Mouse (Mus musculus) limb, embryonic 11.5 days (tissue): ENCODE data around the gene Clic1. TPM values are rescaled to one million over a fixed set of nuclear protein-coding genes. Genes with fewer than 3 reads are reported as not detected.

Experiments used
- ATAC-seq: fragments of 200-750 bp; cut with Nextera tagmentation; 2 replicates; pipeline ENCODE4 v1.8.0; 2017; ENCODE audit warnings: low read depth; ENCODE audit not compliant: insufficient number of reproducible peaks, low FRiP score, low TSS enrichment
- DNase-seq: peaks from one replicate; pipeline ENCODE4 v3.0.0-alpha.2; 2015; ENCODE audit warnings: low spot score
- H3K27ac ChIP-seq: fragments of 300-500 bp; sonication (generic); replicated peaks from 2 replicates; pipeline ENCODE4 v1.5.1; 2014; ENCODE audit warnings: low read depth, mild to moderate bottlenecking, low read length
- H3K27me3 ChIP-seq: fragments of 300-500 bp; sonication (generic); 2 replicates; pipeline ENCODE4 v1.6.1; 2014; ENCODE audit warnings: mild to moderate bottlenecking, low read length, mixed read lengths; ENCODE audit not compliant: control insufficient read depth, insufficient read depth
- H3K36me3 ChIP-seq: fragments of 300-500 bp; sonication (generic); 2 replicates; pipeline ENCODE4 v1.6.1; 2014; ENCODE audit warnings: mild to moderate bottlenecking, low read length, moderate library complexity, mixed read lengths; ENCODE audit not compliant: control insufficient read depth, insufficient read depth
- H3K4me1 ChIP-seq: fragments of 300-500 bp; sonication (generic); 2 replicates; pipeline ENCODE4 v1.6.1; 2014; ENCODE audit warnings: low read length, mixed read lengths; ENCODE audit not compliant: control insufficient read depth, insufficient read depth
- H3K4me2 ChIP-seq: fragments of 300-500 bp; sonication (generic); 2 replicates; pipeline ENCODE4 v1.6.1; 2014; ENCODE audit warnings: low read depth, mild to moderate bottlenecking, moderate library complexity; ENCODE audit not compliant: severe bottlenecking
- H3K4me3 ChIP-seq: fragments of 300-500 bp; sonication (generic); 2 replicates; pipeline ENCODE4 v1.5.1; 2014; ENCODE audit warnings: low read depth, low read length
- H3K9ac ChIP-seq: fragments of 300-500 bp; sonication (generic); 2 replicates; pipeline ENCODE4 v1.6.1; 2014; ENCODE audit warnings: mild to moderate bottlenecking, low read length
- H3K9me3 ChIP-seq: fragments of 300-500 bp; sonication (generic); 2 replicates; pipeline ENCODE4 v1.6.1; 2016; ENCODE audit warnings: low read length; ENCODE audit not compliant: control insufficient read depth
- WGBS: fragments of 180-500 bp; shearing (Covaris S2); extraction: QIAGEN DNeasy Blood & Tissue Kit; methylation state at CpG from one replicate; pipeline ENCODE4 v1.1.7; 2014; 5-methylcytosine and 5-hydroxymethylcytosine counted together
- polyA plus RNA-seq: library from polyadenylated mRNA; unstranded; fragments of >200 nt; fragmentation: Nextera tagmentation; extraction: Ambion mirVana; gene quantifications from 2 replicates; pipeline ENCODE4 v1.2.1, GENCODE M21; 2014

Clic1 gene
- polyA plus RNA-seq, 1 experiment from 2014 or later, result 52.1 TPM

GRCm38 (mm10) chr17:35104754-35105153 is 55.0 kb downstream of the Clic1 start:
- H3K9ac ChIP-seq, result no peak overlapping the region

GRCm38 (mm10) chr17:35105740-35106389 is 56.1 kb downstream of the Clic1 start:
- Histone ChIP-seq H3K4me2 (no peak overlapping the region), H3K36me3 (peaks cover 5% of the 10 kb centered on the region; the same call in 1 of the 2 replicates), H3K4me1 (0 out of 2 replicates have a peak, but pooled peaks cover 2% of the 10 kb centered on the region), H3K27ac (no peak overlapping the region), H3K27me3 (no peaks in the 10 kb centered on the region), H3K4me3 (no peak overlapping the region), H3K9me3 (no peaks in the 10 kb centered on the region), H3K9ac (no peak overlapping the region)
- ATAC-seq (no peak), DNase-seq (peak; percentile 49)
- WGBS, result 31% methylated on average over 13 of the region's 13 CpGs

More at GRCm38 (mm10) chr17:35104754-35105153, 55.0 kb downstream of the Clic1 start:
- no peak for ATAC-seq
- no peak for DNase-seq
- H3K27ac ChIP-seq, result no peak overlapping the region
- 0 out of 2 replicates have a peak, but pooled peaks cover 2% of the 10 kb centered on the region for H3K4me1 ChIP-seq
- no peaks in the 10 kb centered on the region for H3K9me3 ChIP-seq
- H3K36me3 ChIP-seq, result peaks cover 9% of the 10 kb centered on the region; the same call in 1 of the 2 replicates
- no peaks in the 10 kb centered on the region for H3K27me3 ChIP-seq
- H3K4me2 ChIP-seq, result no peak overlapping the region
- no peak overlapping the region for H3K4me3 ChIP-seq
- WGBS, result 81% methylated on average over 6 of the region's 6 CpGs

GRCm38 (mm10) chr17:35106522-35106921 is 56.8 kb downstream of the Clic1 start:
- H3K4me3 ChIP-seq, result no peak overlapping the region
- DNase-seq, result no peak
- 80% methylated on average over 3 of the region's 3 CpGs for WGBS

GRCm38 (mm10) chr17:35108097-35108496 is 58.3 kb downstream of the Clic1 start, which contains the start of gene Ly6g5c:
Gene Ly6g5c (plus strand): TSS chr17:35108279.
- no peak within 1 kb of the TSS for H3K4me2 ChIP-seq
- no peak within 1 kb of the TSS for H3K27ac ChIP-seq
- no peaks in the 10 kb centered on the region for H3K27me3 ChIP-seq
- ATAC-seq (no peak), DNase-seq (no peak)
- 0 out of 2 replicates have a peak, but pooled peaks cover 2% of the 10 kb centered on the region for H3K4me1 ChIP-seq
- H3K36me3 ChIP-seq, result no peaks in the 10 kb centered on the region; the same call in 1 of the 2 replicates
- no peak within 1 kb of the TSS for H3K9ac ChIP-seq
- whole genome bisulfite sequencing, result 76% methylated on average over 6 of the region's 6 CpGs
- H3K4me3 ChIP-seq, result no peak within 1 kb of the TSS
- H3K9me3 ChIP-seq, result no peaks in the 10 kb centered on the region

More at GRCm38 (mm10) chr17:35106522-35106921, 56.8 kb downstream of the Clic1 start:
- H3K36me3 ChIP-seq, result peaks cover 3% of the 10 kb centered on the region; the same call in 1 of the 2 replicates
- H3K27ac ChIP-seq, result no peak overlapping the region
- no peak for ATAC-seq
- no peak overlapping the region for H3K4me2 ChIP-seq
- H3K9me3 ChIP-seq, result no peaks in the 10 kb centered on the region
- H3K4me1 ChIP-seq, result 0 out of 2 replicates have a peak, but pooled peaks cover 2% of the 10 kb centered on the region
- no peaks in the 10 kb centered on the region for H3K27me3 ChIP-seq
- no peak overlapping the region for H3K9ac ChIP-seq

Other genes with a start within 250 kb of the Clic1 start
- not detected in 2 replicates for gene Cyp21a1, start 245.4 kb upstream of the Clic1 start, polyA plus RNA-seq
- gene Stk19, start 213.0 kb upstream of the Clic1 start, polyA plus RNA-seq, result 20.5 and 21.2 TPM in 2 replicates
- gene Dxo, start 212.9 kb upstream of the Clic1 start, polyA plus RNA-seq, result 72.4 and 74.6 TPM in 2 replicates
- 43.2 and 49.0 TPM in 2 replicates for gene Skiv2l, start 199.8 kb upstream of the Clic1 start, polyA plus RNA-seq
- gene Nelfe, start 199.6 kb upstream of the Clic1 start, polyA plus RNA-seq, result 152 TPM in 2 replicates
- 1.6 and 2.6 TPM in 2 replicates for gene Cfb, start 187.4 kb upstream of the Clic1 start, polyA plus RNA-seq
- 1.9 and 2.3 TPM in 2 replicates for gene Zbtb12, start 170.5 kb upstream of the Clic1 start, polyA plus RNA-seq
- gene Gm20547, start 167.9 kb upstream of the Clic1 start, polyA plus RNA-seq, result not detected in 2 replicates
- gene C2, start 151.7 kb upstream of the Clic1 start, polyA plus RNA-seq, result 0.44 and 0.58 TPM in 2 replicates
- 77.8 and 78.9 TPM in 2 replicates for gene Ehmt2, start 151.5 kb upstream of the Clic1 start, polyA plus RNA-seq
- gene Slc44a4, start 135.5 kb upstream of the Clic1 start, polyA plus RNA-seq, result 0.21 TPM in 1 of 2 replicates, not detected in the other
- 10.3 and 12.8 TPM in 2 replicates for gene Neu1, start 118.7 kb upstream of the Clic1 start, polyA plus RNA-seq
- 0.43 and 0.44 TPM in 2 replicates for gene Hspa1b, start 90.7 kb upstream of the Clic1 start, polyA plus RNA-seq
- 0.36 and 0.43 TPM in 2 replicates for gene Gm20481, start 80.1 kb upstream of the Clic1 start, polyA plus RNA-seq
- 0.75 and 4.0 TPM in 2 replicates for gene Hspa1a, start 77.8 kb upstream of the Clic1 start, polyA plus RNA-seq
- 1.5 and 1.6 TPM in 2 replicates for gene Hspa1l, start 77.3 kb upstream of the Clic1 start, polyA plus RNA-seq
- 266 and 271 TPM in 2 replicates for gene Lsm2, start 68.1 kb upstream of the Clic1 start, polyA plus RNA-seq
- 124 and 140 TPM in 2 replicates for gene Vars, start 49.0 kb upstream of the Clic1 start, polyA plus RNA-seq
- gene Vwa7, start 33.4 kb upstream of the Clic1 start, polyA plus RNA-seq, result 0.07 and 0.16 TPM in 2 replicates
- 1.4 TPM in 2 replicates for gene Sapcd1, start 21.9 kb upstream of the Clic1 start, polyA plus RNA-seq
- gene Msh5, start 3.2 kb upstream of the Clic1 start, polyA plus RNA-seq, result 3.5 and 3.7 TPM in 2 replicates
- 553 and 582 TPM in 2 replicates for gene Ddah2, start 9.1 kb downstream of the Clic1 start, polyA plus RNA-seq
- gene Ly6g6c, start 15.4 kb downstream of the Clic1 start, polyA plus RNA-seq, result 0.16 TPM in 1 of 2 replicates, not detected in the other
- gene Mpig6b, start 16.2 kb downstream of the Clic1 start, polyA plus RNA-seq, result 0.84 and 1.2 TPM in 2 replicates
- 1.5 and 2.1 TPM in 2 replicates for gene Ly6g6e, start 26.9 kb downstream of the Clic1 start, polyA plus RNA-seq
- 0.72 and 1.6 TPM in 2 replicates for gene Ly6g6d, start 28.1 kb downstream of the Clic1 start, polyA plus RNA-seq
- 0.27 and 0.73 TPM in 2 replicates for gene Ly6g6f, start 35.6 kb downstream of the Clic1 start, polyA plus RNA-seq
- 43.1 and 46.9 TPM in 2 replicates for gene Abhd16a, start 39.3 kb downstream of the Clic1 start, polyA plus RNA-seq
- gene Ly6g5c, start 58.3 kb downstream of the Clic1 start, polyA plus RNA-seq, result not detected in 2 replicates
- 0.44 and 0.75 TPM in 2 replicates for gene Ly6g5b, start 65.5 kb downstream of the Clic1 start, polyA plus RNA-seq
- 24.0 and 29.1 TPM in 2 replicates for gene Gpank1, start 71.5 kb downstream of the Clic1 start, polyA plus RNA-seq
- gene Csnk2b, start 72.1 kb downstream of the Clic1 start, polyA plus RNA-seq, result 277 and 290 TPM in 2 replicates
- gene D17H6S53E, start 76.4 kb downstream of the Clic1 start, polyA plus RNA-seq, result 8.6 and 8.9 TPM in 2 replicates
- 0.44 and 1.5 TPM in 2 replicates for gene Apom, start 82.1 kb downstream of the Clic1 start, polyA plus RNA-seq
- gene Bag6, start 85.2 kb downstream of the Clic1 start, polyA plus RNA-seq, result 103 and 104 TPM in 2 replicates
- 215 and 234 TPM in 2 replicates for gene Prrc2a, start 114.9 kb downstream of the Clic1 start, polyA plus RNA-seq
- gene Aif1, start 126.1 kb downstream of the Clic1 start, polyA plus RNA-seq, result 3.4 and 3.9 TPM in 2 replicates
- 4.0 and 4.7 TPM in 2 replicates for gene Lst1, start 138.5 kb downstream of the Clic1 start, polyA plus RNA-seq
- 0.45 and 0.54 TPM in 2 replicates for gene Ltb, start 144.5 kb downstream of the Clic1 start, polyA plus RNA-seq
- not detected in 2 replicates for gene Tnf, start 152.0 kb downstream of the Clic1 start, polyA plus RNA-seq
- 0.11 and 0.27 TPM in 2 replicates for gene Lta, start 155.4 kb downstream of the Clic1 start, polyA plus RNA-seq
- gene Gm16181, start 170.9 kb downstream of the Clic1 start, polyA plus RNA-seq, result not detected in 2 replicates
- 3.9 and 5.9 TPM in 2 replicates for gene Atp6v1g2, start 183.7 kb downstream of the Clic1 start, polyA plus RNA-seq
- gene Nfkbil1, start 185.8 kb downstream of the Clic1 start, polyA plus RNA-seq, result 4.0 and 4.6 TPM in 2 replicates
- 739 and 748 TPM in 2 replicates for gene Ddx39b, start 191.8 kb downstream of the Clic1 start, polyA plus RNA-seq
- gene H2-D1, start 212.8 kb downstream of the Clic1 start, polyA plus RNA-seq, result 15.7 and 16.3 TPM in 2 replicates